Mouse (Mus musculus): ENCODE data around the gene Hsd17b1. TPM values are rescaled to one million over a fixed set of nuclear protein-coding genes. Genes with fewer than 3 reads are reported as not detected.
"Not testable (repeated sequence)": the region's sequence is repeated elsewhere in the genome, so short reads cannot be mapped to it uniquely, and the experiment has no call there.

Hsd17b1 gene
- polyA plus RNA-seq, 1 experiment, result not detected

- H3K36me3 ChIP-seq (ENCODE audit: control insufficient read depth, insufficient read depth), result peaks cover 37% of the 10 kb centered on the region
Measured at GRCm38 (mm10) chr11:101115564-101115963, 37.4 kb downstream of the Hsd17b1 start.

GRCm38 (mm10) chr11:101118105-101118504 lies 39.9 kb downstream of the Hsd17b1 start:
- Histone ChIP-seq H3K79me2 (ENCODE audit: control insufficient read depth, insufficient read depth) (peaks cover 91% of the 10 kb centered on the region), H3K4me3 (ENCODE audit: insufficient read depth, poor library complexity, severe bottlenecking) (no peak overlapping the region), H3ac (ENCODE audit: control insufficient read depth, insufficient read length, low read depth) (peak overlapping the region; percentile 14), H3K36me3 (ENCODE audit: control insufficient read depth, insufficient read depth) (peaks cover 47% of the 10 kb centered on the region), H3K27me3 (ENCODE audit: control insufficient read depth, insufficient read depth, insufficient read length) (no peaks in the 10 kb centered on the region), H3K79me3 (ENCODE audit: low read depth) (peaks cover 72% of the 10 kb centered on the region)
- TF ChIP-seq MYOD1 (IDR thresholded peaks at IDR 0.05; ENCODE audit: control insufficient read depth, insufficient read length, low read depth) (no peak), USF1 (IDR thresholded peaks at IDR 0.05; ENCODE audit: low read depth) (no peak), CTCF (IDR thresholded peaks at IDR 0.05; ENCODE audit: control insufficient read depth, insufficient read depth, insufficient read length) (no peak), MYOG (IDR thresholded peaks at IDR 0.05; ENCODE audit: control insufficient read depth, extremely low read depth, insufficient read length) (no peak), FOSL1 (IDR thresholded peaks at IDR 0.05; ENCODE audit: insufficient read depth, low read length, poor library complexity, severe bottlenecking) (no peak), CEBPB (IDR thresholded peaks at IDR 0.05; ENCODE audit: low read depth) (no peak), MAX (IDR thresholded peaks at IDR 0.05) (no peak)

More at GRCm38 (mm10) chr11:101115564-101115963, 37.4 kb downstream of the Hsd17b1 start:
- H3K79me3 ChIP-seq (ENCODE audit: low read depth), result peaks cover 74% of the 10 kb centered on the region
- TF ChIP-seq MYOG (IDR thresholded peaks at IDR 0.05; ENCODE audit: control insufficient read depth, extremely low read depth, insufficient read length) (no peak), FOSL1 (IDR thresholded peaks at IDR 0.05; ENCODE audit: insufficient read depth, low read length, poor library complexity, severe bottlenecking) (no peak), CTCF (IDR thresholded peaks at IDR 0.05; ENCODE audit: control insufficient read depth, insufficient read depth, insufficient read length) (no peak), USF1 (IDR thresholded peaks at IDR 0.05; ENCODE audit: low read depth) (no peak), MAX (IDR thresholded peaks at IDR 0.05) (no peak), CEBPB (IDR thresholded peaks at IDR 0.05; ENCODE audit: low read depth) (peak; percentile 51), MYOD1 (IDR thresholded peaks at IDR 0.05; ENCODE audit: control insufficient read depth, insufficient read length, low read depth) (no peak)
- H3K4me3 ChIP-seq (ENCODE audit: insufficient read depth, poor library complexity, severe bottlenecking), result no peak overlapping the region
- no peak overlapping the region for H3ac ChIP-seq (ENCODE audit: control insufficient read depth, insufficient read length, low read depth)
- peaks cover 96% of the 10 kb centered on the region for H3K79me2 ChIP-seq (ENCODE audit: control insufficient read depth, insufficient read depth)
- no peaks in the 10 kb centered on the region for H3K27me3 ChIP-seq (ENCODE audit: control insufficient read depth, insufficient read depth, insufficient read length)

GRCm38 (mm10) chr11:101119131-101119760 lies 41.0 kb downstream of the Hsd17b1 start:
- Histone ChIP-seq H3K36me3 (ENCODE audit: control insufficient read depth, insufficient read depth) (peaks cover 45% of the 10 kb centered on the region), H3K79me3 (ENCODE audit: low read depth) (peaks cover 62% of the 10 kb centered on the region), H3ac (ENCODE audit: control insufficient read depth, insufficient read length, low read depth) (peak overlapping the region; percentile 95), H3K27me3 (ENCODE audit: control insufficient read depth, insufficient read depth, insufficient read length) (no peaks in the 10 kb centered on the region), H3K79me2 (ENCODE audit: control insufficient read depth, insufficient read depth) (peaks cover 80% of the 10 kb centered on the region), H3K4me3 (ENCODE audit: insufficient read depth, poor library complexity, severe bottlenecking) (peak overlapping the region; percentile 85)
- TF ChIP-seq USF1 (IDR thresholded peaks at IDR 0.05; ENCODE audit: low read depth) (no peak), FOSL1 (IDR thresholded peaks at IDR 0.05; ENCODE audit: insufficient read depth, low read length, poor library complexity, severe bottlenecking) (no peak), MAX (IDR thresholded peaks at IDR 0.05) (no peak), CTCF (IDR thresholded peaks at IDR 0.05; ENCODE audit: control insufficient read depth, insufficient read depth, insufficient read length) (no peak), MYOG (IDR thresholded peaks at IDR 0.05; ENCODE audit: control insufficient read depth, extremely low read depth, insufficient read length) (no peak), MYOD1 (IDR thresholded peaks at IDR 0.05; ENCODE audit: control insufficient read depth, insufficient read length, low read depth) (no peak), CEBPB (IDR thresholded peaks at IDR 0.05; ENCODE audit: low read depth) (no peak)

GRCm38 (mm10) chr11:101119761-101120544 lies 41.7 kb downstream of the Hsd17b1 start, which contains the start of the genes Retreg3 and Tubg1:
TSS of gene Retreg3 (minus strand) at chr11:101119893.
TSS of gene Tubg1 (plus strand) at chr11:101119938.
- peaks cover 47% of the 10 kb centered on the region for H3K36me3 ChIP-seq (ENCODE audit: control insufficient read depth, insufficient read depth)
- TF ChIP-seq MAX (IDR thresholded peaks at IDR 0.05) (peak; percentile 87), CTCF (IDR thresholded peaks at IDR 0.05; ENCODE audit: control insufficient read depth, insufficient read depth, insufficient read length) (no peak)

GRCm38 (mm10) chr11:101120545-101121188 lies 42.5 kb downstream of the Hsd17b1 start:
- no peak for TF ChIP-seq CEBPB (IDR thresholded peaks at IDR 0.05; ENCODE audit: low read depth)
- no peak for TF ChIP-seq USF1 (IDR thresholded peaks at IDR 0.05; ENCODE audit: low read depth)
- no peak for TF ChIP-seq MAX (IDR thresholded peaks at IDR 0.05)
- no peak for TF ChIP-seq MYOG (IDR thresholded peaks at IDR 0.05; ENCODE audit: control insufficient read depth, extremely low read depth, insufficient read length)
- no peak for TF ChIP-seq FOSL1 (IDR thresholded peaks at IDR 0.05; ENCODE audit: insufficient read depth, low read length, poor library complexity, severe bottlenecking)
- TF ChIP-seq CTCF (IDR thresholded peaks at IDR 0.05; ENCODE audit: control insufficient read depth, insufficient read depth, insufficient read length), result no peak
- TF ChIP-seq MYOD1 (IDR thresholded peaks at IDR 0.05; ENCODE audit: control insufficient read depth, insufficient read length, low read depth), result no peak
- H3K4me3 ChIP-seq (ENCODE audit: insufficient read depth, poor library complexity, severe bottlenecking), result peak overlapping the region; percentile 85
- H3ac ChIP-seq (ENCODE audit: control insufficient read depth, insufficient read length, low read depth), result peak overlapping the region; percentile 87
- H3K79me2 ChIP-seq (ENCODE audit: control insufficient read depth, insufficient read depth), result peaks cover 66% of the 10 kb centered on the region
- no peaks in the 10 kb centered on the region for H3K27me3 ChIP-seq (ENCODE audit: control insufficient read depth, insufficient read depth, insufficient read length)
- H3K36me3 ChIP-seq (ENCODE audit: control insufficient read depth, insufficient read depth), result peaks cover 47% of the 10 kb centered on the region
- H3K79me3 ChIP-seq (ENCODE audit: low read depth), result peaks cover 48% of the 10 kb centered on the region

More at GRCm38 (mm10) chr11:101119761-101120544, 41.7 kb downstream of the Hsd17b1 start, which contains the start of the genes Retreg3 and Tubg1:
- Histone ChIP-seq H3K4me3 (ENCODE audit: insufficient read depth, poor library complexity, severe bottlenecking) (peak within 1 kb of the TSS; percentile 85), H3K79me2 (ENCODE audit: control insufficient read depth, insufficient read depth) (peaks cover 73% of the 10 kb centered on the region), H3K79me3 (ENCODE audit: low read depth) (peaks cover 56% of the 10 kb centered on the region), H3K27me3 (ENCODE audit: control insufficient read depth, insufficient read depth, insufficient read length) (no peaks in the 10 kb centered on the region), H3ac (ENCODE audit: control insufficient read depth, insufficient read length, low read depth) (peak within 1 kb of the TSS; percentile 95)

GRCm38 (mm10) chr11:101124494-101124893 lies 46.3 kb downstream of the Hsd17b1 start:
- not testable (repeated sequence) for H3K4me3 ChIP-seq (ENCODE audit: insufficient read depth, poor library complexity, severe bottlenecking); H3ac ChIP-seq (ENCODE audit: control insufficient read depth, insufficient read length, low read depth); H3K27me3 ChIP-seq (ENCODE audit: control insufficient read depth, insufficient read depth, insufficient read length)
- Histone ChIP-seq H3K36me3 (ENCODE audit: control insufficient read depth, insufficient read depth) (peaks cover 45% of the 10 kb centered on the region), H3K79me2 (ENCODE audit: control insufficient read depth, insufficient read depth) (peaks cover 28% of the 10 kb centered on the region), H3K79me3 (ENCODE audit: low read depth) (peaks cover 15% of the 10 kb centered on the region)

GRCm38 (mm10) chr11:101125008-101125407 lies 46.8 kb downstream of the Hsd17b1 start:
- not testable (repeated sequence) for H3K27me3 ChIP-seq (ENCODE audit: control insufficient read depth, insufficient read depth, insufficient read length); H3K4me3 ChIP-seq (ENCODE audit: insufficient read depth, poor library complexity, severe bottlenecking); H3ac ChIP-seq (ENCODE audit: control insufficient read depth, insufficient read length, low read depth)
- H3K79me2 ChIP-seq (ENCODE audit: control insufficient read depth, insufficient read depth), result peaks cover 27% of the 10 kb centered on the region
- peaks cover 45% of the 10 kb centered on the region for H3K36me3 ChIP-seq (ENCODE audit: control insufficient read depth, insufficient read depth)
- peaks cover 15% of the 10 kb centered on the region for H3K79me3 ChIP-seq (ENCODE audit: low read depth)
